7 mouse cellular contexts compared by ENCODE assay signal in the genomic region with DNA sequence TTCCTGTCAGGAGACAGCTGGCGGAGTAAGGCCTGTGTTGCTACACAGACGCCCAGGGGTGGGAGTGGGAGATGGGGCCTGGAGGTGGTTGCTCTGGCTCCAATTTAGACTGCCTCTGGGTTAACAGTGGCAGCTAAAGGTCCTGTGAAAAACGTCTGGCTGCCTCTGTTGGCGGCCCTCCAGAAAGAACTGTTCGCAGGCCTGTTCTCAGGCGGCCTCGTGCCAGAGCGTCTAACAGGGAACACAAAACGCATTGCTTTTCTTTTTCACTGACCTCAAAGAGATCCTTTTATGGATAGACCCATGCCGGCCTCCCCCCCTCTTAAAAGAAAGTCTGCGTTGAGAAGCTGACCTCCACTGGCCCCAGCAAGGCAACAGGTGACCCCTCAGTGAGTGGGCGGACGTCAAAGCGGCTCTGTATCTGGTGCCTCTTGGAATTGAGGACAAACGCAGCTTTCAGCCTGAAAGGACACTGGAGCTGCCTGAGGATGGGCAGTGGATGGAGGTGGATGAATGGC.
DNase-seq lines count a peak whose midpoint lies in the region; ATAC-seq and TF ChIP-seq lines count a peak whose summit lies in the region.

No protein-coding gene starts in this region.

- H3K27me3 ChIP-seq in embryonic facial prominence, embryonic 15.5 days: no peaks in the 10 kb centered on the region
- no peaks in the 10 kb centered on the region for H3K27me3 ChIP-seq in intestine, postnatal 0 days (replicated peaks; ENCODE audit: control insufficient read depth, insufficient read depth, low read length)
- no peaks in the 10 kb centered on the region for H3K27me3 ChIP-seq in midbrain, embryonic 16.5 days (ENCODE audit: control insufficient read depth, insufficient read depth, low read depth, low read length)

- no peak for TF ChIP-seq CTCF in intestine, postnatal 0 days (IDR thresholded peaks at IDR 0.05; ENCODE audit: low read depth)

- H3K27ac ChIP-seq in brown adipose tissue, adult 24 weeks (replicated peaks; ENCODE audit: low read depth, low read length): 0 out of 2 replicates have a peak overlapping the region, but pooled peaks have one; percentile 10
- no peak overlapping the region for H3K27ac ChIP-seq in embryonic facial prominence, embryonic 15.5 days (replicated peaks)
- no peak overlapping the region for H3K27ac ChIP-seq in intestine, postnatal 0 days (ENCODE audit: low read depth, low read length)
- H3K27ac ChIP-seq in midbrain, embryonic 16.5 days (ENCODE audit: low read length): no peak overlapping the region

- peak; percentile 74 to 78 for DNase-seq in heart, adult 18-20 months
- DNase-seq in left cerebral cortex, adult 8-10 months (ENCODE audit: low spot score in 2 of 2): peak; percentile 6 to 45
- DNase-seq in yolk sac, embryonic 10.5 days (ENCODE audit: low spot score): peak; percentile 26

- H3K4me1 ChIP-seq in brown adipose tissue, adult 24 weeks (ENCODE audit: control insufficient read depth, insufficient read depth, insufficient read length, low read length): no peaks in the 10 kb centered on the region
- H3K4me1 ChIP-seq in embryonic facial prominence, embryonic 15.5 days: peaks cover 9% of the 10 kb centered on the region
- H3K4me1 ChIP-seq in intestine, postnatal 0 days (replicated peaks; ENCODE audit: control insufficient read depth, insufficient read depth, low read length): no peaks in the 10 kb centered on the region
- H3K4me1 ChIP-seq in midbrain, embryonic 16.5 days (ENCODE audit: control insufficient read depth, insufficient read depth, low read length): no peaks in the 10 kb centered on the region

- peak; percentile 72; the same call in 1 of the 2 replicates for ATAC-seq in embryonic facial prominence, embryonic 15.5 days (ENCODE audit: insufficient number of reproducible peaks, low FRiP score, low TSS enrichment, low read depth)
- ATAC-seq in intestine, postnatal 0 days: 0 out of 2 replicates have a peak, but pooled peaks have one; percentile 8
- ATAC-seq in midbrain, embryonic 16.5 days: peak; percentile 90

- H3K4me3 ChIP-seq in brown adipose tissue, adult 24 weeks (ENCODE audit: insufficient read depth, low read depth, low read length): no peak overlapping the region
- H3K4me3 ChIP-seq in embryonic facial prominence, embryonic 15.5 days (replicated peaks): no peak overlapping the region
- H3K4me3 ChIP-seq in intestine, postnatal 0 days (ENCODE audit: low read depth, low read length): no peak overlapping the region
- H3K4me3 ChIP-seq in midbrain, embryonic 16.5 days (ENCODE audit: low read depth, low read length): no peak overlapping the region

- H3K9me3 ChIP-seq in embryonic facial prominence, embryonic 15.5 days (replicated peaks): no peaks in the 10 kb centered on the region
- no peaks in the 10 kb centered on the region for H3K9me3 ChIP-seq in intestine, postnatal 0 days (ENCODE audit: control insufficient read depth)
- H3K9me3 ChIP-seq in midbrain, embryonic 16.5 days (replicated peaks; ENCODE audit: control insufficient read depth, low read length, poor library complexity, severe bottlenecking): no peaks in the 10 kb centered on the region

- no peaks in the 10 kb centered on the region for H3K36me3 ChIP-seq in embryonic facial prominence, embryonic 15.5 days
- H3K36me3 ChIP-seq in intestine, postnatal 0 days (ENCODE audit: control insufficient read depth, insufficient read depth): no peaks in the 10 kb centered on the region
- H3K36me3 ChIP-seq in midbrain, embryonic 16.5 days (ENCODE audit: control insufficient read depth, insufficient read depth, low read length): no peaks in the 10 kb centered on the region

- no peak overlapping the region for H3K9ac ChIP-seq in embryonic facial prominence, embryonic 15.5 days
- no peak overlapping the region for H3K9ac ChIP-seq in intestine, postnatal 0 days (ENCODE audit: low read depth, low read length)
- H3K9ac ChIP-seq in midbrain, embryonic 16.5 days (ENCODE audit: low read depth, low read length): no peak overlapping the region

- 30% methylated on average over 15 of the region's 15 CpGs for WGBS in embryonic facial prominence, embryonic 15.5 days
- WGBS in intestine, postnatal 0 days: 56% methylated on average over 15 of the region's 15 CpGs
- WGBS in midbrain, embryonic 16.5 days: 47% methylated on average over 15 of the region's 15 CpGs

- no peak overlapping the region for H3K4me2 ChIP-seq in embryonic facial prominence, embryonic 15.5 days (replicated peaks)
- no peak overlapping the region for H3K4me2 ChIP-seq in intestine, postnatal 0 days (replicated peaks; ENCODE audit: low read depth)
- no peak overlapping the region for H3K4me2 ChIP-seq in midbrain, embryonic 16.5 days (ENCODE audit: low read length)

Comparison
In these comparisons a context has a peak if more than half of its experiments do, and no peak if none do; other contexts are left out.
1. ATAC-seq: peak in every context shown above with its lines; median percentile 90 in midbrain, embryonic 16.5 days; 72 in embryonic facial prominence, embryonic 15.5 days; 8 in intestine, postnatal 0 days.
2. DNase-seq: peak in every context shown above with its lines; median percentile 76 in heart, adult 18-20 months; 26 in yolk sac, embryonic 10.5 days; 26 in left cerebral cortex, adult 8-10 months.